Mouse (Mus musculus): ENCODE data around the gene Ccser2. TPM values are rescaled to one million over a fixed set of nuclear protein-coding genes. Genes with fewer than 3 reads are reported as not detected.

The Ccser2 gene
- polyA plus RNA-seq, 1 experiment, result 12.8 TPM

GRCm38 (mm10) chr14:36852972-36853371, 115.6 kb downstream of the Ccser2 start:
- no peaks in the 10 kb centered on the region for H3K36me3 ChIP-seq (ENCODE audit: control insufficient read depth, insufficient read depth, low read length)
- TF ChIP-seq POLR2A (IDR thresholded peaks at IDR 0.05; ENCODE audit: low read depth, low read length) (no peak), CTCF (IDR thresholded peaks at IDR 0.05; ENCODE audit: extremely low read depth, insufficient read length, insufficient replicate concordance, low read depth, low read length) (no peak)
- 57% methylated on average over 4 of the region's 4 CpGs for WGBS
- H3K27ac ChIP-seq (ENCODE audit: insufficient read depth, low read depth, low read length), result no peak overlapping the region
- no peaks in the 10 kb centered on the region for H3K4me1 ChIP-seq (ENCODE audit: control insufficient read depth, insufficient read depth, insufficient read length, low read length)
- no peak overlapping the region for H3K4me3 ChIP-seq (ENCODE audit: low read depth, low read length)
- no peaks in the 10 kb centered on the region for H3K27me3 ChIP-seq (ENCODE audit: control insufficient read depth, insufficient read depth, low read length)

GRCm38 (mm10) chr14:36848860-36849259, 119.7 kb downstream of the Ccser2 start:
- Histone ChIP-seq H3K4me3 (ENCODE audit: low read depth, low read length) (no peak overlapping the region), H3K4me1 (ENCODE audit: control insufficient read depth, insufficient read depth, insufficient read length, low read length) (no peaks in the 10 kb centered on the region), H3K36me3 (ENCODE audit: control insufficient read depth, insufficient read depth, low read length) (no peaks in the 10 kb centered on the region), H3K27me3 (ENCODE audit: control insufficient read depth, insufficient read depth, low read length) (no peaks in the 10 kb centered on the region), H3K27ac (ENCODE audit: insufficient read depth, low read depth, low read length) (no peak overlapping the region)
- TF ChIP-seq CTCF (IDR thresholded peaks at IDR 0.05; ENCODE audit: extremely low read depth, insufficient read length, insufficient replicate concordance, low read depth, low read length) (no peak), POLR2A (IDR thresholded peaks at IDR 0.05; ENCODE audit: low read depth, low read length) (no peak)
- WGBS, result 3% methylated on average over 1 of the region's 1 CpGs

Other genes starting within 250 kb of the Ccser2 start
- not detected in 2 replicates for gene Rgr, start 80.2 kb upstream of the Ccser2 start, polyA plus RNA-seq (2012; rRNA removed)
- gene Lrit1, start 86.1 kb upstream of the Ccser2 start, polyA plus RNA-seq (2012; rRNA removed), result not detected in 2 replicates
- gene Lrit2, start 99.2 kb upstream of the Ccser2 start, polyA plus RNA-seq (2012; rRNA removed), result not detected in 2 replicates
- 0.11 and 0.13 TPM in 2 replicates for gene Cdhr1, start 129.6 kb upstream of the Ccser2 start, polyA plus RNA-seq (2012; rRNA removed)
- gene 2610528A11Rik, start 145.2 kb upstream of the Ccser2 start, polyA plus RNA-seq (2012; rRNA removed), result 0.38 and 3.6 TPM in 2 replicates
- 46.3 and 87.9 TPM in 2 replicates for gene Ghitm, start 166.5 kb upstream of the Ccser2 start, polyA plus RNA-seq (2012; rRNA removed)